Mouse (Mus musculus): ENCODE data around the gene Neurog1.

Neurog1 gene

DNA sequence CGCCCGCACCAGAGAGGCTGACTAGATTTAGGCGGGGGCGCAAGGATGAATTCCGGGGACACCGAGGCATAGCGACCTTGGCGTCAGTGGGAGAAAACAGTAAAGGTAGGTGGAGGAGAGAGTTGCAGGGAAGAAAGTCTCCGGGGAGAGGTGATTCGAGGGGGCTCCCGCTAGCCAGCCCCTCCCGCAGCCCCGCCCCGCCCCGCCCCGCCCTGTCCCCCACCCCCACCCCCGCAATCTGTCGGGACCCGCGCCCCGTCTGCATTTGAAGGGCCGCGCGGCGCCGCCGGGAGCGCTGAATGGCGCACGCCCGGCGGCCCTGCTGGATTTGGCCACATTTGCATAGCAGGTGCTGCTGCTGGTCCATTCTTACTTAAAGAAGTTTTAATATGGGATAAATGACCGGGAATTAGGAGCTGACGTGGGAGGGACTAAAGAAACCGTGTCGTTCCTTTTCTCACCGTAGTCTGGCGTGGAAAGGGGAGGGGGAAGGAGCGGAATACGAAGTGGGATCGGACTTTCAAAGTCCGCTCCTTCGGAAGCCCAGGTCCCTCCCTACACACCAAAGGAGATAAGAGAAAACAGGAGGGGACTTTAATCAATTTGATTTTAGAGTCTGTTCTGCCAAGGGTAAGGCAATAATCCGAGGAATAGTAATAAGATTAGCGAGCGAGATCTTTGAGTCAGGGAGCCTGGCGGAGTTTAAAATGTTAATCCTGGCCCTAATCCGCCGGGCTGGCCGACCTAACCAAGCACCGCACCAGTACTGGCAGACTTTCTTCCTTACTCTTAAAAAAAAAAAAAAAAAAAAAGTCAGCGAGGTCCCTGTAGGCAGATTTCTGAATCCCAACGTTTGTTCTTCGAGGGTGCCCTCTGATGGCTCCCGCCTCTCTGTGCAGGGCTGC is 7.3 kb upstream of the Neurog1 start:
- no peak for DNase-seq (ENCODE audit: extremely low read depth, low read depth, low spot score)

DNA sequence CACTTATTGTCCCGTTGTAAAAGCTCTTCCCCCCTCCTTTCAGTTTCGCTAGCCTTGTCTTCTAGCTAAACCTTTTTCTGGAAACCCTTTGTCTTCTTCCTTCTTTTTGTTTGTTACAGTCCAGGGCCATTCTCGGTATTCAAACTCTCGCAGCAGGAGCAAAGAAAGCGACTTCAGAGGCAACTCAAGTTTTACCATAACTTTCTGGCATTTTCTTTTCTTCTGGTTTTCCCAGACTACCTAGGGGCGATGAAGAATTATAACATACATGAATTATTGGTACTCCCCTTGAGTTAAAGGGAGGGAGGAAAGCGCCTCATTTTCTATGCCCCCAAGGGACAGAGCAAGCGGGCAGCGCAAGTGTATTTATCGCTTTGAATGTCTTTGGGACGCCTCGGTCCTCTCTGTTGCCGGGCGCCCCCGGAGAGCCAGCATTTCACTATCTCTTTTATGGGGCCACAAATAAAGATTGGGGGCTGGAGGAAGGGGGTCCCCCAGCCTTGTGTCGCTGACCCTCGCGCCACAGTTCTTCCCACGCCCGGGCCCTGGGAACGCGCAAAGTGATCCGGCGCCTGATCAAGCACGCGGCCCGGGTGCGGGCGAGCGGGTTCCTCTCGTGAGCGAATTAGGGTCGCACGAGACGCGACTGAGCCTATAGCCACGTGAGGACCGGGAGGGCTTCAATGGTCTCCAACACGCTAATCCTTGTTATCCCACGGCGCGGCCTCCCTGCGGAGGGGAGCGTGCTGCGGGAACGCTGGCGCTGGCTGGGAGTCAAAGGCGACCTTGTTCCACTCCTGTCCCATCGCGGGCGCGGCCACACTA is 6.4 kb upstream of the Neurog1 start:
- DNase-seq (ENCODE audit: extremely low read depth, low read depth, low spot score) = no peak

DNA sequence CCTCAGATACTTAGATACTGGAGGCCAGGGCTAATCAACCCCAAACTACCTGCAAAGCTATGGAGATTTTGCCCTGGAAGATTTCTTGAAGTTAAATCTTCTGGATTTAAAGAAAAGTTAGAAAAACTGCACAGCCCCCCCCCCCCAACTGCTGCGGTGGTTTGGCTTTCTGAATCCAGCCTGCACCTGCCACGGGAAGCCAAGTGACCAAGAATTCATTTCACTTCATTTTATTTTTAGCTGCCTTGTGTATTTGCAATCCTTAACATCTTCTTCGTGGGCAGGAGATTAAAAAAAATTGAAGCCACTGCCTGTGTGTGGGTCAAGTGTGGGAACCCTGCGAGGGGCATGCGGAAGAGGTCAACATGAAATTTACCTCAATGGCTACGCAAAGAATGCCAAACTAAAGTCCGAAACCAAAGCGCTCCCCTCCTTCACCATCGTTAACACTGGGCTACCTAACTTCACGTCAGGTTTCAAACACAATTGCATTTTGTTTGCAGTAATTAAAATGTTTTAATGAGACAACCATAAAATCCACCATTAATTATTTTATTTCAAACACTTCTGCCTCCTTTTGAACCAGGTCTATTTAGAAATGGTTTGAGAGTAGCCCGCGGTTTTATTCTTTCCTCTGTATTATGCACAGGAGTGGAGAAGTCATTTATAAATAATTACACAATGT is 5.6 kb upstream of the Neurog1 start:
- no peak for DNase-seq (ENCODE audit: extremely low read depth, low read depth, low spot score)

DNA sequence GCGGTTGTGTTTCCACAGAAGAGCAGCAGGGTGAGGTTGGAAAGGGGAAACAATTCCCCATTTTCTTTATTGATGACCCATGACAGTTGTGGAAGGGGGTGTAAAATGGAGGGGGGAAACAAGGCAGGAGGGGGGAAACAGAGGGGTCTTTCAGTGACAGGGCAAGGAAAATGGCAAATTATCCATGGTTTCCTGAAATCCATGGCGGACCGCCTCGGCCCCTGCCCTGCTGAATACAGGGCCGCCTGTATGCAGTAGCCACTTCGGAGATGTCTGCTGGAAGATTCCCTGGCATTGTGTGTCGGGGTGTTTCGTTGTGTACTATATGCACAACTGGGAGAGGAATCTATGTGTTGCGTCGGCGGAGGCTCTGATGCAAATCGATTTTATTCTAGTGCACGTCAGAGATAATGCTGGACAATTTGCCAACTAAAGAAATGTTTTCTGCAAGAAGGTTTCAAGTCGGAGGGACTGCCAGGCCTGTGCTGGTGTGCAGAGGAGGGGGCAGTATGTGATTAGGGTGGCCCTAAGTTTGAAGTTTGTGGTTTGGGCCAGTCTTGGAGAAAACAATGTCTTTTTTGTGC is 4.8 kb upstream of the Neurog1 start:
- DNase-seq (ENCODE audit: extremely low read depth, low read depth, low spot score) = no peak

DNA sequence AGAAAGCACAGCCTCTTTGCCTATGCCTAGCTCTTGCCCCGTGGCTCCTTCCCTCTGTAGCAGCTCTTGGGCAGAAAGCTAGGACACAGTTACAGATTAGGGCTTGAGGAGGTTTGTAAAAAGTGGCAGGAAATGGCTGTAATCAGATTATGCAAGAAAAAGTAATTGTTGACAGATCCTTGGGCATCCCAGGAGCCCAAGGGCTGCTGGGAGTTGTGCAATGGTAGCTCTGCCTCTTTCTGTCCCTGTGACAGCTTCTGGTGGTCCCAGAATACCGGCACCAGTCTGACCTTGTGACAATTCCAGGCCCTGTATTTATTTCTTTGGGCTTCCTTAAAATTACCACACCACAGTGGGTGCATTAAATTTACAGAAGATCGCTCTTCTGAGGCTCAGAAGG is 1.4 kb upstream of the Neurog1 start:
- DNase-seq (ENCODE audit: extremely low read depth, low read depth, low spot score) = no peak

DNA sequence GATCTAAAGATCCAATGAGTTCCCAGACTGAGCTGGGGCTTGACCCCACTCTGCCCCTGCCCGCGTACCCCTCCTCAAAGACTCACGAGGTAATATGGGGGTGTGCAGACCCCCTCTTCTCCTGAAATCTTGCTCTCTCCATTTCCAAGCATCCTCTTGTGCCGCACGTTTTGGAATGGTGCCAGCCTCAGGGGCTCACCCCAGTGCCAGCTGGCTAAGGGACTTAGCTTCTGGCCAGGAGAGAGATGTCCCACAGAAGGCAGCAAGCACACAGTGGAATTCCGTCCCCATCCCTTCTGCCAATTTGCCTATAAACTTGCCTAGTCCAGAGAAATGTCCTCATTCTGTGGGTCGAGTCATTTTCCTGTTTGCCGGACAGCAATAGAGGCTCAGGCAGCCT is 820 bp upstream of the Neurog1 start:
- no peak for DNase-seq (ENCODE audit: extremely low read depth, low read depth, low spot score)

DNA sequence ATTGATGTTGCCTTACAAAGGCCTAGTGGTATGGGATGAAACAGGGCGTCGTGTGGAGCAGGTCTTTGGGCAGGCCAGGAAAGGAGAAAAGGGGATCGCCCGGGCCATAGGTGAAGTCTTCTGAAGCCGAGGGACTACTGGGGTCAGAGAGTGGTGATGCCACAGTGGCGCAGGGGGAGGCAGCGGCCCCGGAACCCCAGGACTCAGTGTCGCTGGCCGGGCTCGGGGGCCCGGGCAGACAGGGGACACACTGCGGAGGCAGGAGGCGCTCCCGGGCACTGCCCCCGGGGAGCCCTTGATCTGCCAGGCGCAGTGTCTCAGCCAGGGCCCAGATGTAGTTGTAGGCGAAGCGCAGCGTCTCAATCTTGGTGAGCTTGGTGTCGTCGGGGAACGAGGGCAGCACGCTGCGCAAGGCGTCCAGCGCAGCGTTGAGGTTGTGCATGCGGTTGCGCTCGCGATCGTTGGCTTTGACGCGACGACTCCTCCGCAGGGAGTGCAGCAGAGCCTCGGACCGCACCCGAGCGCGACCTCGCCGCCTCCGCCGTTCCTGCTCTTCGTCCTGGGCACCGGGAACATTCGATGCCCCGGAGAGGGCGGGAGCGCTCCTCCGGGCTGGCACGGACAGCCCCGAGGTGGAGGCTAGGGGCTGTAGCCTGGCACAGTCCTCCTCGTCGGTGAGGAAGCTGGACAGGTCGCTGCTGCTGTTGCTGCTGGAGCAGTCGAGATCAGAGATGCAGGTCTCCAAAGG is 613 bp downstream of the Neurog1 start:
- DNase-seq (ENCODE audit: extremely low read depth, low read depth, low spot score) = no peak

DNA sequence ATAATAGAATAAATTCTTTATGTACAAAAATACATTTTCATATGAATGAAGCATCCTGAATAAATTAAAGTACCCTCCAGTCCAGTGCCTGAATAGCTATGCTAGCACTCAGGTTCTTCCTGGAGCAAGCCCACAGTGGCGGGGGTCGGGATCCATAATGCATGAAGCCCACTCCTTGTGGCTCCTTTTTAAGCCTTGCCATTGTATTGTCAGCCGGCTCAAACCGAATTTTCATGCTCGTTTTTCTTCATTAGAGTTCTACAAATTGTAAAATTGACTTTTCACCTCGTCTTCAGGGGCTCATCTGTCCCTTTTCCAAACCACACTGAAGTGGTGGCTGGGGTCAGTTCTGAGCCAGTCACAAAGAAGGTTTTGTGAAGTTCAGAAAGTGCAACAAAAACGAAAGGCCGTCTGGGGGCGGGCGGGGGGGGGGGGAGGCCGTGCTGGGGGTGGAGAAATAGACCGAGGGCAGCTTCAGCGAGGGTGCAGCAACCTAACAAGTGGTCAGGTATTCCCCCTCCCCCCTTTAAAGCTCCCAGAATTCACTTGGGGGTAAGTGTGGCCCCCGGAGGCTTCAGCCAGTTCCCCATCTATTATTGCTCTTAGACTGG is 1.3 kb downstream of the Neurog1 start:
- DNase-seq (ENCODE audit: extremely low read depth, low read depth, low spot score) = no peak

DNA sequence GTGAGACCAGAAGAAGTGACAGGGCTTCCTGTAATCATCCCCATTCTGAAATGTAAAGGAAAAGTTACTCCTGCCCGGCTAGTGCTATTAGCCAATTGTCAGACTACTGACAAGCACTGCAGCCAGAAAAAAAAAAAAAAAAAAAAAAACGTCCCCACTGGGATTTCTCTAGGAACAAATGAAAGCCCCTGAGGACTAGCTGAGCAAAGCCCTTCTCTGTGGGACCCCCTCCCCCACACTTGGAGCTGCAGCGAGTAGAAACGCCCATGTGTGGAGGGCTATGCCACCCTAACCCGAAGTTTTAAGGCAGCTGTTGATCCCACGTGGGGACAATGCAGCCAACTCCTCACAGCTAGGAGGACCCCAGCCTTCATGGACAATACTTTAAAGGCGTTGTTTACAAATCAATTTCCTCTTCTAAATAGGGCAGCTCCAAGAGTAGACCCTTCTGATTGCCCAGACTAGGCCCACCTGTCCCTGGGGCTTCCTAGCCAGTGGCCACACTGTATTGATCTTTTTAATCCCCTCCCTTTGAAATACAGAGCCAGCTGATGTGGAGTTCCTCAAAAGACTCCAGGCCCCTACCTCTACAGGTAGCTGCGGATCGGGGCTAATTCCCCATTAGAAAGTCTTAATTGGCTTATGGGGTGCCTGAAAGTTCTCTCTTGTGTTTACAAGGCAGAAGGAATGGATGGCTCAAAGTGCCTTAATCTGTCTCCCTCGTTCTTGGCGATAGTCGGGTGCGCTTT is 2.2 kb downstream of the Neurog1 start:
- DNase-seq (ENCODE audit: extremely low read depth, low read depth, low spot score) = no peak

DNA sequence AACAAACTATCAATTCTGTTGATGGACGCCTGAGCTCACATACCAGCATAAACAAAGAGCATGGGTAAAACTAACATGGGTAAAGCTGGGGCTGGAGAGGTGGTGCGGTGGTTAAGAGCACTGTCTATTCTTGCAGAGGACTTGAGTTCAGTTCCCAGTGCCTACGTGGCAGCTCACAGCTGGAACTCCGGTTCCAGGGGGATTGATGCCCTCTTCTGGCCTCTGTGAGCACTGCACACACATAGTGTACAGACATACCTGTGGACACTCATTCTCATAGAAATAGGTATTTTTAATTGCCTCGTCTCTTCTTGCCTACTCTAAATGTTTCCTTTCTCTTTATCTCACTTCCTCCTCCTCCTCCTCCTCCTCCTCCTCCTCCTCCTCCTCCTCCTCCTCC is 8.9 kb downstream of the Neurog1 start:
- DNase-seq (ENCODE audit: extremely low read depth, low read depth, low spot score) = no peak

DNA sequence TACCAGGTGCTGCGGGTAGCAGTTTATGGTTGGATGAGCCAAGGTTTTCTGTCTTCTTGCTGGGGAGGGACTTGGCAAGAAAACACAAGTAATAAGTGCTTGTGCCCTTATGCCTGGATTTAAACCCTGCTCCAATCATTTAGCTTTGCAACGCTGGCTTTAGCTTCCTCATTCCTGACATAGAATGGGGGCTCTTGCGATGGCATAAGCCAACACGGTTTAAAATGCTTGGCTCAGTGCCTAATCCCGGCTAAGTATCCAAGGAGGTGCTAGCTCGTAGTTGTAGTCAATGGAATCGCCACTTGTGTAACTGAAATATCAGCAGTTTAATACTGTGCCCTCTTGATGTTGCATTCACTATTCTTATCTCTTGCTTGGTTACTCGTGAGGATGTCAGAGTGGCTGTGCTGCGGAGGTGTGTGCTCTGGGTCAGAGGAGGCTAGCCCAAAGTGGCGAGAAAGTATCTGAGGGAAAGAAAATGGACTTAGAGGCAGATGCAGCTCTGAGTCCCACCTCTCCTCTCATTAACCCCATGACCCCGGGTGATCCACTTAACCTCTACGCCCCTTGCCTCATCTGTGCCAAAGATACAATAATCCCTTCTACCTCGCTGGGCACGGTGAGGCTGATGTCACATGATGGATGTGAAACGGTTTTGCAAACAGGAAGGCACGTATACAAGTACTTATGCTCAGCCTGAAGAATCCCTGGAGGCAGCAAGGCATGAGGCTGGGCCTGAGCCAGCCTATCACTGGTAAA is 11.8 kb downstream of the Neurog1 start:
- no peak for DNase-seq (ENCODE audit: extremely low read depth, low read depth, low spot score)

DNA sequence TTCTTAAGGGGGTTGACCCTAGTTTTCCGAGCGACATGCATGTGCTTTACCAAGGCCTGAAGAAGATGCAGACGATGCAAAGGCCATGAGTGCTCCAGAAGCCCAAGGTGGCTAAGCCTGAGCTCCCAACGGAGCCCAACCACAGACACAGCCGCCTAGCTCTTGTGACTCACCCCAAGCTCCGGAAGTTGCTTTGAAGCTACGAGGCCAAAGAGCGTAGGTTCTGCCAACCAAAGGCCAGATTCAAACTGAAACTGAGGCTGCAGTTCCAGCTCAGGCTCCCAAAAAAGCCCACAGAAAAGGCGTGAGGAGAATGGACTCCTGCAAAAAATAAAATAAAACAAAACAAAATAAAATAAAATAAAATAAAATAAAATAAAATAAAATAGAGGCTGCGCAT is 14.1 kb downstream of the Neurog1 start:
- no peak for DNase-seq (ENCODE audit: extremely low read depth, low read depth, low spot score)

DNA sequence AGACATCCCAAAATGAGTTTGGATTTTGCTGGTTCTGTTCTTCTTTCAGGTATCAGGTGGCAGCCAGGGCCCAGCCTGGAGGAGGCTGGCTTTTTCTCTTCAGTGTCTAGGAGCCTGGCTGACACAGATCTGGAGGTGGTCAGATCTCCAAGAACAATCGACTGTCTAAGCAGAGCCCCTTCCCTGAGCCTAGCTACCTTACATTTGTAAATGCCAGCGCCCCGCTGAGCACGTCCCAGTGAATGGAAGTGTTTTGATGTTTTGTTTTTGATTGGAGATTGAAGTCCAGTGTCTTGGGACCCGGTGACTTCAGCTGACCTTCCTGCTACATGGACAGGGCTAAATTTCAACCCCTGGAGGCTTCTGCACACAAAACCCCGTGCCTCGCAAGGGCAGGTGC is 15.8 kb downstream of the Neurog1 start:
- DNase-seq (ENCODE audit: extremely low read depth, low read depth, low spot score) = no peak

DNA sequence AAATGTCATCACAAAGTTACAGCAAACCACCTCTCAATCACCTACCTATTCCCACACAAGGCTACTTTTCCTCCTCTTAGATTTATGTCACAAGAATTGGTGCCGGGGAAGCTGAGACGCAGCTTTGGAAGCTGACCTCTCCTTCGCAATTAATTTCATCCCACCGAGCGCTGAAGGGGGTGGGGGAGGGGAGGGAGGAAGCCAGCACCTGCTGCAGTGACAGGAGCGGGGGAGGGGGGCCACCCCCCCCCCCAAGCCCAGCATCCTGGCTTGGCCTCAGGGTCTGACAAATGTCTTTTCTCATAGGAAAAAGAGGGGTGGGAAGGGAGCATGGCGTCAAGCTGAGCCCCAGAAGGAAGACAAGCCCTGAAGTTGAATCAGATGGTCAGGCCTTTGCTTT is 23.2 kb downstream of the Neurog1 start:
- DNase-seq (ENCODE audit: extremely low read depth, low read depth, low spot score) = no peak

DNA sequence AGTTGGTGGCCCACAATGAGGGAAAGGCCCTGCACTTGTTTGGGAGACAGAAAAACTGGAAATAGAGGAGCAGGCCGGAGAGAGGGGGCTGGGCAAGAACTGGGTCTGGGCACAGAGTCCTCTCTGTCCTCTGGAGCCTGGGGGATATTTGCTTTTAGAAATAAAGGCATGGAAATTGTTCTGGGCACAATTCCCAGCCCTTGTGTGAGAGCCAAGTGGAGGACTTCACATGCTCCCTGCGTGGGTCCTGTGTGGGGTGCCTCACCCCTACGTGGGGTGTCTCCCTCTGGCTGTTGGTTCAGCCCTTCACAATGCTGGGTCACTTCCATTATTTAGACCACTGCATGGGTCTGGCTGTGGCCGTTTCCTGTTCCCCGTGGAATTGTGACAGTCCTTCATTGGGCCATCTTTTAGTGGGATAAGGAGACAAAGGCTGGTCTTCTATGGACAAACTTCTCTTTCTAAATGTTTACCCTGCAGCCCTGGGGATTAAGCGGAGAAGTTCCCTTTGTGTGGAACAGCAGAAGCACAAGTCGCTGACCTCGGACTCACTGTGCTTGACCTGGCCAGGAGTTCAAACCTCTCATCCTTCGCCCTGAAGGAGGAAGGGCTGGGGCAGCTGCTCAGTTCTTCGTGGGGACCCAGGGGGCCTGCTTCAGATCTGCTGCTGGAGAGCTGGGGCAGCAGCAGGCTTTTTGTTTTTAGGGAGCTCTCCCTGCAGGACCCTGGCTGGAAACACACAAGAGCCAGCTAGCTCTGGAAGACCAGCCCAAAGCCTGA is 25.6 kb downstream of the Neurog1 start:
- DNase-seq (ENCODE audit: extremely low read depth, low read depth, low spot score) = no peak

DNA sequence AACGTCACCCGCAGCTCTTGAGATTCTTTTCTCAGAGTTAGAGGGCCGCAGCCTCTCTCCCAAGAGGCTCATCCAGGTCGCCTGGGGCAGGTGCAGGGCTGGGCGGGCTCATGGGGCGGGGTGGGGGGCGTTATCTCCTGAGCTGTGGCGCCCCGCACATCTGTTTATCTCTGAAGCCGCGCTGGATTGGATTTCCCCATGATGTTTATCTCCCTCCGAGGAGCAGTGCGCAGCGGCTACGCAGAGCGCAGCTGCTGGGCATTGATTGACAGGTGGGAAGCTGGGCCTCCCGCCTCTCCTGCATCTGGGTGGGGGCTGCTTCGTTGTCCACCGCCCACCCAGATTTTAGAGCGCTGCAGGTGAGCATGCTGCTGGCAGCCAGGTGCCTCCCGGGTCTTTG is 28.3 kb downstream of the Neurog1 start:
- no peak for DNase-seq (ENCODE audit: extremely low read depth, low read depth, low spot score)

DNA sequence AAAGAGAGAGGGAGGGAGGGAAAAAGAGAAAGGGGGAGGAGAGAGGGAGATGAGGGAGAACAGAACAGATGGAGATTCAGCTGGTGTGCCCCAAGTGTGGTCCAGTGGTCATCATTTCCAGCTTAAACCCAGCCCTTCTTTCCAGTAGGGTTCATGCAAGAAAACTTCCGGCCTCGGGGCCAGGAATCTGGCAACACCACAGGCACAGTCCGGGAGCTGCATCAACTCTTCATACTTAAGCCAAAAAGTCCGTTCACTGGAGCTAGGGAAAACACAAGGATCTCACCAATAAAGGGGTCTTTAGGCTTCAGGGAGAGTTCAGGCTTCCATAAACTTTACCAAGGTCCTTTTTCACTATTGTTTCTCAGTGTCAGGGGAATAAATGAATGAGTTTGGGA is 29.1 kb downstream of the Neurog1 start:
- DNase-seq (ENCODE audit: extremely low read depth, low read depth, low spot score) = no peak
